Mouse (Mus musculus) neural tube, embryonic 11.5 days (tissue): Measurements from ENCODE around the gene Pank4. TPM values are rescaled to one million over a fixed set of nuclear protein-coding genes. Genes with fewer than 3 reads are reported as not detected.

ENCODE experiments used
- ATAC-seq: fragments of 200-750 bp; cut with Nextera tagmentation; 2 replicates; pipeline ENCODE4 v1.8.0; 2017; ENCODE audit warnings: moderate number of reproducible peaks, mild to moderate bottlenecking, moderate TSS enrichment, moderate library complexity; ENCODE audit not compliant: insufficient read depth, low FRiP score, low TSS enrichment
- DNase-seq: peaks from one replicate; pipeline ENCODE4 v3.0.0-alpha.2; 2015; ENCODE audit warnings: low spot score
- H3K27ac ChIP-seq: fragments of 300-500 bp; sonication (generic); 2 replicates; pipeline ENCODE4 v1.5.1; 2014; ENCODE audit warnings: low read depth, mild to moderate bottlenecking, low read length
- H3K27me3 ChIP-seq: fragments of 300-500 bp; sonication (generic); 2 replicates; pipeline ENCODE4 v1.6.1; 2014; ENCODE audit warnings: mild to moderate bottlenecking, low read length, mixed read lengths; ENCODE audit not compliant: control insufficient read depth, insufficient read depth
- H3K36me3 ChIP-seq: fragments of 300-500 bp; sonication (generic); 2 replicates; pipeline ENCODE4 v1.6.1; 2014; ENCODE audit warnings: mild to moderate bottlenecking, low read length, moderate library complexity, mixed read lengths; ENCODE audit not compliant: control insufficient read depth, insufficient read depth
- H3K4me1 ChIP-seq: fragments of 300-500 bp; sonication (generic); 2 replicates; pipeline ENCODE4 v1.6.1; 2014; ENCODE audit warnings: low read length, mixed read lengths; ENCODE audit not compliant: control insufficient read depth, insufficient read depth
- H3K4me2 ChIP-seq: fragments of 300-500 bp; sonication (generic); 2 replicates; pipeline ENCODE4 v1.6.1; 2014; ENCODE audit warnings: low read depth, mild to moderate bottlenecking, moderate library complexity
- H3K4me3 ChIP-seq: fragments of 300-500 bp; sonication (generic); 2 replicates; pipeline ENCODE4 v1.5.1; 2014; ENCODE audit warnings: low read depth, low read length
- H3K9ac ChIP-seq: fragments of 300-500 bp; sonication (generic); 2 replicates; pipeline ENCODE4 v1.6.1; 2014; ENCODE audit warnings: mild to moderate bottlenecking, low read length
- H3K9me3 ChIP-seq: fragments of 300-500 bp; sonication (generic); 2 replicates; pipeline ENCODE4 v1.6.1; 2016; ENCODE audit warnings: low read length; ENCODE audit not compliant: control insufficient read depth
- WGBS: fragments of 180-500 bp; shearing (Covaris S2); extraction: QIAGEN DNeasy Blood & Tissue Kit; methylation state at CpG from one replicate; pipeline ENCODE4 v1.1.7; 2014; 5-methylcytosine and 5-hydroxymethylcytosine counted together
- polyA plus RNA-seq: library from polyadenylated mRNA; unstranded; fragments of >200 nt; fragmentation: Nextera tagmentation; extraction: Ambion mirVana; gene quantifications from 2 replicates; pipeline ENCODE4 v1.2.1, GENCODE M21; 2014

Gene Pank4
- polyA plus RNA-seq, 1 experiment from 2014 or later, result 38.2 TPM

DNA sequence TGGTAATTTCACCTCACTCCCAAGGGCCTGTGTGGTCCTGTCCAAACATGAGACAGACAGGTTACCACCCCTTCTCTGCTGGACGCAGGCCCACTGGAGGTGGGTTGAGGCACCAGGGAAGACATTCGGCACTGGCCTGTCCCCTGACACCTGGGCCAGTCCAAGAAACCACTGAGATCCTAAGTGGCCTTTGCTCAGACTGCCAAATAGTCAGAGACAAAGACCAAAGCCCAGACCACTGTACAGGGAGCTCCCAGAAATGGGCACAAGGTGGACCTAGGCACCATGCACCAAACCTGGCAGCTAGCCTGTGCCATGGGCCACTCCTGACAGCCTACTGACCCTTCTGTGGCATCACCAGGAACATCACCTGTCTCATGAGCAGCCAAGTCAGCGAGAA lies 45.3 kb downstream of the Pank4 start:
- H3K27ac ChIP-seq, result no peak overlapping the region
- 72% methylated on average over 3 of the region's 3 CpGs for WGBS
- H3K4me1 ChIP-seq, result no peaks in the 10 kb centered on the region
- no peaks in the 10 kb centered on the region for H3K27me3 ChIP-seq
- no peak overlapping the region for H3K9ac ChIP-seq
- no peaks in the 10 kb centered on the region for H3K36me3 ChIP-seq
- no peak overlapping the region for H3K4me2 ChIP-seq
- no peak for ATAC-seq
- DNase-seq, result no peak
- no peak overlapping the region for H3K4me3 ChIP-seq
- H3K9me3 ChIP-seq, result no peaks in the 10 kb centered on the region

DNA sequence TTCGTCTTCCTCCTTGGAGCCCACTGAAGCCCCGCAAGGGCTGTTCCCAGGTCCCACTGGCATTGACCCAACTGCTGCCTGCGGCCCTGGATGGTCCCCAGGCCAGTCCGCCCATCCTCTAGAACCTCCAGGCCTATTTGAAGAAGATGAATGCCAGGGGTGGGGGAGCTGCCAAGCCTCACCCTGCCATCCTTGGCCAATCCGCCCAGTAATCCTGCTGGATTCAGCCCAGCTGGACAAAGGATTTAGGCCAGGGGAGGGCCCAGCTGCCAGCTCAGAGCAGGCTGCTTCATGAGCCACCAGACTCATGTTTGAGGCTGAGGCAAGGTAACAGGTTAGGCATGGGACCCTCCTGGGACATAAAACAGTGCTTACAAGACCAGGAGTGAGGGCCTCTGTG lies 46.9 kb downstream of the Pank4 start:
- H3K27ac ChIP-seq, result no peak overlapping the region

DNA sequence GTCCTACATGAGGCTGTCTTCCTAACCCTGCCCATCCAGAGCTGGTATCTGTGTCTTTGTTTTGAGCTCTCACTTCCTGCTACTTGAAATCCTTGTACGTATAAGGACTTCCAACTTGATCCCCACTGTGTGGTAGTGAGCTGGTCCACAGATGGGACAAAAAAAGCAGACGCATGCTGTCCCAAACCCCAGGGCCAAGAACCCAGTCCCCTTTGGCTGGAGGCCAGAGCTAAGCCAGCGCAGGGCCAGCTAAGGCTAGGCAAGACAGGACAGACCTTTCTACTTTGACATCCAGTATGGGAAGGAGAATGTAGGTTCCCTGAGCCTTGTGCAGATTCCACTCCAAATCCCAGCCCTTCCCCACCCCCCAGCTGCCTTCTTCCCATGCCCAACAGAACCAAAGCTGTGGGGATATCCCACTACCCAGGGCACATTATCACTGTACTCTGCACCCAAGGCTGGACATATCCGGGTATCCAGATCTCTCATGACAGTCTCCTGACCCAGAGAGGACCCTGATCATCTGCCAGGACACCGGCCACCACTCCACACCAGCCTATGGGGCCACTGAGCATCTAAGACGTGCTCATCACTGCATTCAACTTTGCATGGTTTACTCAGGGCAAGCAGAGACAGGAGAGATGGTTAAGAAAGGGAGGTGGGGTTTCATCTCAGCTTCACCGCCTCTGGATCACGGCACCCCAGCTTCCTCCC lies 47.5 kb downstream of the Pank4 start:
- WGBS, result 89% methylated on average over 8 of the region's 8 CpGs
- Histone ChIP-seq H3K4me3 (no peak overlapping the region), H3K27ac (no peak overlapping the region), H3K36me3 (no peaks in the 10 kb centered on the region), H3K4me1 (no peaks in the 10 kb centered on the region), H3K9ac (no peak overlapping the region), H3K9me3 (no peaks in the 10 kb centered on the region), H3K4me2 (no peak overlapping the region), H3K27me3 (no peaks in the 10 kb centered on the region)
- DNase-seq (no peak), ATAC-seq (no peak)

More for the DNA sequence above, 46.9 kb downstream of the Pank4 start:
- no peak overlapping the region for H3K9ac ChIP-seq
- no peaks in the 10 kb centered on the region for H3K9me3 ChIP-seq
- no peak overlapping the region for H3K4me2 ChIP-seq
- DNase-seq, result no peak
- H3K4me1 ChIP-seq, result no peaks in the 10 kb centered on the region
- WGBS, result 89% methylated on average over 5 of the region's 5 CpGs
- H3K4me3 ChIP-seq, result no peak overlapping the region
- H3K36me3 ChIP-seq, result no peaks in the 10 kb centered on the region
- ATAC-seq, result no peak
- H3K27me3 ChIP-seq, result no peaks in the 10 kb centered on the region

DNA sequence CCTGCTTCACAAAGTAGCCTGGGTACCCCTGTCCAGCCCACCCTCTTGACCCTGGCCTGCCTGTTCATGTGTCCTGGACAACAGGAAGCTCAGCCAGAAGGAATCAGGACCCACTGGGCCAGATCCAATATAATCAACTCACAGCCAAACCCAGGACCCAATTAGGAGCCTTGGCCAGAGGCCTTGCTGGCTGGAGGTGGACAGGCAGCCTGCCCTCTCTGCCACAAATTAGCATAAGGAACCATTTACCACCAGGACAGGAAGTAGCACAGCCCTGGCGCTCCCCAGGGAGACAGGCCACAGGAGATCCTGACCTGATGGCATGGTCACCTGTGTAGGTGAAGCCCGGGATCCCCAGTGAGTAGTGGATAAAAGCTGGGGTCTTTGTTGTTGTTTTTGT lies 48.2 kb downstream of the Pank4 start:
- no peaks in the 10 kb centered on the region for H3K36me3 ChIP-seq
- H3K27ac ChIP-seq, result 0 out of 2 replicates have a peak overlapping the region, but pooled peaks have one; percentile 27
- H3K4me2 ChIP-seq, result no peak overlapping the region
- ATAC-seq (no peak), DNase-seq (no peak)
- no peaks in the 10 kb centered on the region for H3K4me1 ChIP-seq
- WGBS, result 78% methylated on average over 2 of the region's 2 CpGs
- no peaks in the 10 kb centered on the region for H3K27me3 ChIP-seq
- H3K9ac ChIP-seq, result no peak overlapping the region
- H3K9me3 ChIP-seq, result no peaks in the 10 kb centered on the region
- no peak overlapping the region for H3K4me3 ChIP-seq

DNA sequence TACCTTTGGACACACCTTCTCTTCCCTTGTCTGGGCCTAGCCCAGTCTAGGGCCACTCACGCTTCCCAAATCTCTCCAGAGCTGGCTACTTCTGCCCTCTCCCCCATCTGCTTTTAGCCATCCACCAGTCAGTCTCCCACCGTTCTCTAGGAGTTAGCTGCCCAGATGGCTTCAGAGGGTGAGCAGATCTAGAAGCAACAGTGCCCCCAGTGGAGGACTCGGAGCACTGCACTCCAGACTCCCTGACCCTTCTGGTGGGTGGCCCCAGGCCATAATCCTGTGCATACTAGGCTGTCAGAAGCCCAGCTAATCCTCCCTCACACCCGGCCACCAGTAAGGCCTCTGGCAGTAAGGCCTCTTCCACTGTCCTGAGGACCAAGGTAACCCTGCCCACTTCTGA lies 48.9 kb downstream of the Pank4 start:
- peak; percentile 81 for DNase-seq
- 4% methylated on average over 4 of the region's 4 CpGs for WGBS

DNA sequence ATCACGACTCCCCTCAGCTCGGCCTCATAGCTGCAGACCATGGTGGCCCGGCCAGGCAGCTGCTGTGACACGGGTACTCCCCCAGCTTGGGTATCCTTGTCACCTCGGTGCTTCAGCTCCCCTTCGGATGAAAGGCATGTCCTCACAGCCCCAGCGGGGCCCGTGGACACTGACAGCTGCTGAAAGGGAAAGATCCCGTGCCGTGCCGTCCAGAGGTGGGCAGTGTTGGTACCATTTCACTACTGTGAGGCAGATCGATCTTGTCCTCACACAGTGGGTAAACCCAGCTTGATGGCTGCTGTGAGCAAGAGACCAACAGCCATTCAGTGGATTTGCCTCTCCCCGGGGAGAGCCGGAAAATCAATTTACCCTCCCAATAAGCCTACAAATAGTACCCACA lies 50.3 kb downstream of the Pank4 start:
- H3K27ac ChIP-seq, result no peak overlapping the region
- ATAC-seq, result no peak

More for the DNA sequence above, 48.9 kb downstream of the Pank4 start:
- Histone ChIP-seq H3K4me3 (no peak overlapping the region), H3K9me3 (no peaks in the 10 kb centered on the region), H3K4me1 (no peaks in the 10 kb centered on the region), H3K36me3 (no peaks in the 10 kb centered on the region), H3K4me2 (no peak overlapping the region), H3K27ac (no peak overlapping the region), H3K27me3 (no peaks in the 10 kb centered on the region), H3K9ac (no peak overlapping the region)
- peak; percentile 38; the same call in 1 of the 2 replicates for ATAC-seq

DNA sequence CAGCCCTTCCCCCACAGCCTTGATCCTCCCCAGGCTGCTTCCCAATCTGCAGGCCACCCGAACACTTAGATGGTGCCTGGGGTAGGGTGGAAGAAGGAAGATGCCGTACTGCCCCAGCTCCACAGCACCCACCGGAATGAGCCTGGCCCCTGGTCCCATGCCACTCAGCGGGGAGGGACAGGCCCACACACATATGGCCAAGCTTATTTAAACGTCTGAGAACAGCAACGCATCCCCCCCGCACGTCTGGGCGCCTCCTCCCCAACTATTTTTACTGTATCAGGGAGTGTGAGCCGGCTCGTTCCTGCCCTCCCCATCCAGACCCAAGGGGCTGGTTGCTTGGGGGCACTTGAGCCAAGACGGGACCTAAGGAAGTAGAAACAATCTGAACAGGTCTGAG lies 50.9 kb downstream of the Pank4 start:
- H3K9me3 ChIP-seq, result no peaks in the 10 kb centered on the region
- no peak overlapping the region for H3K4me3 ChIP-seq
- 78% methylated on average over 12 of the region's 12 CpGs for WGBS
- H3K27me3 ChIP-seq, result no peaks in the 10 kb centered on the region
- DNase-seq, result no peak
- no peak overlapping the region for H3K27ac ChIP-seq
- no peak for ATAC-seq
- H3K36me3 ChIP-seq, result no peaks in the 10 kb centered on the region
- peaks cover 6% of the 10 kb centered on the region for H3K4me1 ChIP-seq
- H3K9ac ChIP-seq, result no peak overlapping the region
- no peak overlapping the region for H3K4me2 ChIP-seq

More for the DNA sequence above, 50.3 kb downstream of the Pank4 start:
- 67% methylated on average over 14 of the region's 14 CpGs for WGBS
- no peaks in the 10 kb centered on the region for H3K27me3 ChIP-seq
- H3K36me3 ChIP-seq, result no peaks in the 10 kb centered on the region
- H3K4me2 ChIP-seq, result no peak overlapping the region
- no peak overlapping the region for H3K9ac ChIP-seq
- DNase-seq, result no peak
- H3K9me3 ChIP-seq, result no peaks in the 10 kb centered on the region
- no peak overlapping the region for H3K4me3 ChIP-seq
- peaks cover 5% of the 10 kb centered on the region for H3K4me1 ChIP-seq

DNA sequence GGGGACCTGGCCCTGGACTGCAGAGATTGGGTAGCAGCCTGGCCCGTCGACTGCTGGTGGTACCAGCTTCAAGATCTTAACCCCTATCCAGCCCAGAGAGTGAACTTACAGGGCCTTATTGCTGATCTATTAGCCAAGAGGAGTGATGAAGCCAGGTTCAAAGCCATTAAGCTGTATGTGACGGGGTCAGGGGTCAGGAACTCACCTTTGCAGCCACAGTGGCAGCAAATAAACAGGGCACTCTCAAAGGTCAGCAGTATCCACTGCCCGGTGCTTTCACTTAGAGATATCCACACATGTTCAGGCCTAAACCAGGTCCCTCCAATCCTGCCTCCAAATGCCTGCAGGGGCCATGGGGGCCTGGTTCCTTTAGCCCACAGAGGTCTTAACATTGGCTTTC lies 51.6 kb downstream of the Pank4 start:
- H3K9ac ChIP-seq, result no peak overlapping the region
- WGBS, result 75% methylated on average over 4 of the region's 4 CpGs
- H3K4me2 ChIP-seq, result no peak overlapping the region
- H3K27ac ChIP-seq, result no peak overlapping the region
- DNase-seq (no peak), ATAC-seq (no peak)
- H3K36me3 ChIP-seq, result no peaks in the 10 kb centered on the region
- peaks cover 6% of the 10 kb centered on the region for H3K4me1 ChIP-seq
- no peaks in the 10 kb centered on the region for H3K27me3 ChIP-seq
- no peak overlapping the region for H3K4me3 ChIP-seq
- H3K9me3 ChIP-seq, result no peaks in the 10 kb centered on the region

DNA sequence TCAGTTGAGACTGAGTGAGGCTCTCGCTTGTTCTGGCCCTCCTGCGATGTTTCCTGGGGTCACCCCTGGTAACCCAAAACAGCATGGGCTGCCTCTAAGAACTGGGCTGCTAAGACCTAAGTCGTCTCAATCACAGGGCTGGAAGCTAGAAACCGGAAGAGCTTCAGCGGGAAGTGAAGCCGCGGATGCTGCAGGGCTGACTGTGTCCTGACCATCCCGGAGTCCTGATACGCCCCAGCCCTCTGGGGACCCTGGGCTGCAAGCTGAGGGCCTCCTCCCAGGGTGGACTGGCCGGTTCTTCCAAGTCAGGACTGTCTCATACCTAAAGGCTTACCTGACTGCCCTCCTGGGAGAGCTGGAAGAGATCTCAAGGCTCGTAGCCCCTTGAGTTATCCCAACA lies 52.9 kb downstream of the Pank4 start:
- DNase-seq (no peak), ATAC-seq (no peak)
- Histone ChIP-seq H3K9me3 (no peaks in the 10 kb centered on the region), H3K4me1 (peaks cover 6% of the 10 kb centered on the region), H3K4me2 (no peak overlapping the region), H3K4me3 (no peak overlapping the region), H3K9ac (no peak overlapping the region), H3K36me3 (no peaks in the 10 kb centered on the region), H3K27me3 (no peaks in the 10 kb centered on the region), H3K27ac (no peak overlapping the region)
- 72% methylated on average over 11 of the region's 11 CpGs for WGBS
